Mouse (Mus musculus) right cerebral cortex, postnatal 14 days (tissue): ENCODE data around the gene Slc39a11.

Experiments used
- DNase-seq: peaks from one replicate; pipeline ENCODE4 v3.0.0; 2022

Slc39a11 gene

GRCm38 (mm10) chr11:113630642-113631041, 19.2 kb downstream of the Slc39a11 start:
- no peak for DNase-seq

GRCm38 (mm10) chr11:113627785-113628184, 22.1 kb downstream of the Slc39a11 start:
- no peak for DNase-seq

GRCm38 (mm10) chr11:113625437-113625836, 24.4 kb downstream of the Slc39a11 start:
- DNase-seq, result no peak

- DNase-seq, result no peak
These were observed 27.9 kb downstream of the Slc39a11 start for GRCm38 (mm10) chr11:113622028-113622427.

GRCm38 (mm10) chr11:113621001-113621400, 28.9 kb downstream of the Slc39a11 start:
- DNase-seq, result no peak

- DNase-seq, result no peak
These were observed 30.3 kb downstream of the Slc39a11 start for GRCm38 (mm10) chr11:113619420-113620080.

- peak; percentile 83 for DNase-seq
These were observed 31.0 kb downstream of the Slc39a11 start, which contains the start of gene Sstr2 for GRCm38 (mm10) chr11:113618672-113619419. Gene Sstr2 (plus strand): TSS chr11:113619342.

GRCm38 (mm10) chr11:113618303-113618671, 31.6 kb downstream of the Slc39a11 start:
- no peak for DNase-seq

GRCm38 (mm10) chr11:113617132-113617911, 32.6 kb downstream of the Slc39a11 start:
- peak; percentile 81 for DNase-seq

- no peak for DNase-seq
These were observed 35.4 kb downstream of the Slc39a11 start for GRCm38 (mm10) chr11:113614476-113614875.

- peak; percentile 49 for DNase-seq
These were observed 37.9 kb downstream of the Slc39a11 start for GRCm38 (mm10) chr11:113611664-113612611.

GRCm38 (mm10) chr11:113611112-113611646, 38.7 kb downstream of the Slc39a11 start:
- no peak for DNase-seq

- DNase-seq, result no peak
These were observed 39.6 kb downstream of the Slc39a11 start for GRCm38 (mm10) chr11:113610266-113610665.

GRCm38 (mm10) chr11:113609581-113609980, 40.3 kb downstream of the Slc39a11 start:
- no peak for DNase-seq

- no peak for DNase-seq
These were observed 42.3 kb downstream of the Slc39a11 start for GRCm38 (mm10) chr11:113607556-113607955.

- no peak for DNase-seq
These were observed 48.1 kb downstream of the Slc39a11 start for GRCm38 (mm10) chr11:113601616-113602343.

GRCm38 (mm10) chr11:113600526-113601245, 49.2 kb downstream of the Slc39a11 start:
- no peak for DNase-seq

- DNase-seq, result no peak
These were observed 52.2 kb downstream of the Slc39a11 start for GRCm38 (mm10) chr11:113597632-113598031.

- DNase-seq, result no peak
These were observed 54.7 kb downstream of the Slc39a11 start for GRCm38 (mm10) chr11:113595144-113595543.

- DNase-seq, result no peak
These were observed 60.9 kb downstream of the Slc39a11 start for GRCm38 (mm10) chr11:113588936-113589335.

- DNase-seq, result no peak
These were observed 63.5 kb downstream of the Slc39a11 start for GRCm38 (mm10) chr11:113586423-113586822.
